Mouse (Mus musculus) CD4-positive helper T cell, adult 2 months (primary cell): ENCODE measurements around the gene Apoa5.
"Not testable (repeated sequence)": the region's sequence is repeated elsewhere in the genome, so short reads cannot be mapped to it uniquely, and the experiment has no call there.

Experiments
- DNase-seq: peaks from one replicate; pipeline ENCODE4 v3.0.0-alpha.2; 2012; ENCODE audit warnings: low read depth, missing footprints, low spot score

Gene Apoa5

DNA sequence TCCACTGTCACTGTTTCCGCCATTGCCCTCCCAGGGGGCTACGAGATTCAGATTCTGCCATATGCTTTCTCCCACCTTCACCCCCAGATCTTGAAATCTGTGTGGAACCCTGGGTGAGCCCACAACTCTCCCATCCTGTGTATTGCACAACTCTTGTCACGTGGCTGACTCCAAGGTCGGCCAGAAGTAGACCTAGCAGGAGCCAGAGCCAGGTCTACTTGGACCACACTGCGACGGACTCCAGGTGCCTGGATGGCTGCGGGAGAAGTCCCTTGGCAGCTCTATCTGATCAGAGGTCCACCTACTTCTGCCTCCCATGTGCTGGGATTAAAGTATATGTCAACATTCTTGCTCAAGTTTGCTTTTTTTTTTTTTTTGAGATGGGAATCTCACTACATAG is 7.3 kb upstream of the Apoa5 start:
- no peak for DNase-seq

DNA sequence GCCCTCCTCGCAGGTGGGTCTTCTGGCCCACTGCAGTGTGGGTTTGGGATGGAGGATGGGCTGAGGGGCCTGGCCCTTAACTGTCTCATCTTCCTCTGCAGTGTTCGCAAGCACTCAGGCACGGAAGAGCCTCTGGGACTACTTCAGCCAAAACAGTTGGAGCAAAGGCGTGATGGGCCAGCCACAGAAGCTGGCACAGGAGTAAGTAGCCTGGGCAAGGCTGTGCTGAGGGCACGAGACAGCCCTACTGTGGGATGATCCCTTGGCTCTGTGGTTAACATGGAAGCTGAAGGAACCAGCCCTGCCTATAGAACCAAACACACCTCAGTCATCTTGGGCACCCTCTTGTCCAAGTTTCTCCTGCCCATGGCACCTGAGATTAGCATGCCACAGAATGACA is 692 bp downstream of the Apoa5 start:
- DNase-seq, result no peak

DNA sequence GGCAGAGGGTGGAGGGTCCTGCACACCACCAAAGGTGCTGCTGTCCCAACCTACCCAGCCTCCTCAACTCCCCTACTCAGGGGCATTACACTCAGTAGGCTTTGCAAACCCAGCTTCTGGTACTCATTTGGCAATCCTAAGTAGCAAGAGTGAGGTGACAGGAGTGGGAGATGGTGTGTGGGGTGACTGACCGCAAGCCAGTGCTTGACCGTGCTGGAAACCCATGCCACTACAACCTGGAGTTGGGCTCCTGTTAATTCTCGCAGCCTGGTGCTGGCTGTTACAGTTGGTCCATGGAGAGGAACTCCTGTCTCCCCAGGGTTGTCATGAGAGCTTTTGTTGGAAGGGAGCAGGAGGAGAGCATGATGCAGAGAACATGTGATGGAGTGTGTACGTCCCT is 2.3 kb downstream of the Apoa5 start:
- DNase-seq, result no peak

DNA sequence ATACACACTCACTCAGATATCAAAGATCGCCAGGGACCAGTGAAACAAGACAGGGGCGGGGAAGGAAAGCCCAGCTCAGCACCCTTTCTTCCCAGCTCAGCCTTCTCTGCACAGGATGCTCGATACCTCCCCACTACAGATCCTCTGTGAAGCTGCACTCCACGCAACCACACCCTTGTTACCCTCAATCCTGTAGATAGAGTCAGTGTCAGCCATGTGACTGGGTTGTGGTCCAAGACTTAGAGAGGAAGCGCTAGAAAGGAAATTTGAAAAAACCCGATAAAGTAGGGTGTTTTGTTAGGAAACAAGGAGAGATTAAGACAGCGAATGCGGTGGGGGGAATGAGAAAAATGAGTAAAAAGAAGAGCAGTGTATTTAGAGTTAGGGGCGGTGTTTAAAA is 3.6 kb downstream of the Apoa5 start:
- peak; percentile 83 for DNase-seq

DNA sequence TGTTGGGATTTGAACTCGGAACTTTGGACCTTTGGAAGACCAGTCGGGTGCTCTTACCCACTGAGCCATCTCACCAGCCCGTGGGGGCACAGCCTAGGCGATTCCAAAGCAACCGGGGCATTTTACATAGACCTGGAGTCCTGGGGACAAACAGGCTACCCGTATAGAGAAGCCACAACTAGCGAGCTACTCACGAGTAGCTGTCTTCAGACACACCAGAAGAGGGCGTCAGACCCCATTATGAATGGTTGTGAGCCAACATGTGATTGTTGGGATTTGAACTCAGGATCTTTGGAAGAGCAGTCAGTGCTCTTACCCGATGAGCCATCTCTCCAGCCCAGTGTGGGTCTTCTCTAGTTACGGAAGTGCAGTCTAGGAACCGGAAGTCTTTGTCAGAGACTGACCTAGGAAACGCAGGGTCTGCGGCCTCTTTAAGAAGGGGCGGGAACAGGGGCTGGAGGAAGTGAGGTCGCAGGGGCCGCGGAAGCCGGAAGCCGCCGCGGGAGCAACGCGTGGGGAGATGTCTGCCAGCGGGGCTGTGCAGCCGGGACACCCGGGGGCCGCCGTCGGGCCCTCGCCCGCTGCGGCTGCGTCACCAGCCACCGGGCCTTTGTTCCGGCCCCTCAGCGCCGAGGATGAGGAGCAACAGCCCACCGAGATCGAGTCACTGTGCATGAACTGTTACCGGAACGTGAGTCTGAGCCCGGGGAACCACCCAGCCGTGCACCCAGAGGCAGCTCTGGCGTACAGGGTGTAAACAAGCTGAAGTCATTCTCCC is 4.4 kb downstream of the Apoa5 start, which contains the start of gene Zpr1:
Zpr1 (plus strand) TSS at position 388 of the 778 bp plus-strand sequence.
- DNase-seq, result peak; percentile 94

DNA sequence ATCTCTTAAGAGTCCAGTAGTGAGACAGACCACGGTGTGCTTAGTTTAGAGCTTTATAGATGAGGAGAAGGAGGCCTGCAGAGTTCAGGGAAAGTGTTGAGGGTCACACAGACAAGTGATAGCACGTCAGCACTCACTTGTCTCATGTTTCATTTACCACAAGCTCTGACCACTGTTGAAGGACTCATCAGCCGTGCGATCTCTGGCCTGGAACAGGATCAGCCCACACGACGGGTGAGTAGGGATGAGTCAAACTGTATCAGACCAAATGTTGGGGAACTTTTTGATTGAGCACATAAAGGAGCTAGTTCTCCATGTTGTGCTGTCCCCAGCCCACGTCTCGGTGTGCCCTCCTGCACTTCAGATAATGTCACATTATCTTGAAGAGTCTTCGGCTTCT is 6.1 kb downstream of the Apoa5 start:
- no peak for DNase-seq

DNA sequence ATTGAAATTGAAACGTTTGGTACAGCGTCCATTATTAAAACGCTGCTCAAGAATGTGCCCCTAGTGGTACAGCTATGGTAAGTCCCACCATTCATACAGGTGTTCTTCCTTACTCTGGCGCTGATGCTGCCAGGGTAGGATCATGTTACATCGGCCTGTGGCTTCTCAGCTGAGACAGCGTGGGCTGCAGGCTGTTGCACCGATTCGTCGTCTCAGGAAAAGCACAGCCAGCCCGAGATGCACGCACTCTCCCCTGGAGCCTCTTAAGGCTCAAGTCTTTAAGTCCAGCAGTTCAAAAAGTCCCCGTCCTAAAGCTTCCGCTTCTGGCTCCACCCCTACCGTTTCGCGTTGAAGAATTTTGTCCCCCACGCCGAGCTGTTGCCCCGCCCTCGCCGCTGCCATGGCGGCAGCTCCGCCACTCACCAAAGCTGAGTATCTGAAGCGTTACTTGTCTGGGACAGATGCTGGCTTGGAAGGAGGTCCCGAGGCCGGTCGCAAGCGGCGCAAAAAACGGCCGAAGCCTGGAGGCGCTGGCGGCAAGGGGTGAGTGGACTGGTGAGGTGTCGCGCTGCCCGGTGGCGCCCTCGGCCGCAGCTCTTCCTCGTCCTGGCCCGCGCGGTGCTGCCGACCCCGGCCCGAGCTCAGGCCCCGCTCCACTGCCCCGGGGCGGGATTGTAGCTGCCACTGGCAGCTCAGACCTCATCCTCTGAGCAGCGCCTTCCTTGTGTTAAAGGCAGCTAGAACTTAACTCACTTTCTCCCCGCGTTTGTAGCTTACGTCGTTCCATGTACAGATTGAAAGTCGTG is 14.4 kb downstream of the Apoa5 start, which contains the start of gene Bud13:
Bud13 (plus strand) TSS at position 378 of the 806 bp plus-strand sequence.
- peak; percentile 94 for DNase-seq

DNA sequence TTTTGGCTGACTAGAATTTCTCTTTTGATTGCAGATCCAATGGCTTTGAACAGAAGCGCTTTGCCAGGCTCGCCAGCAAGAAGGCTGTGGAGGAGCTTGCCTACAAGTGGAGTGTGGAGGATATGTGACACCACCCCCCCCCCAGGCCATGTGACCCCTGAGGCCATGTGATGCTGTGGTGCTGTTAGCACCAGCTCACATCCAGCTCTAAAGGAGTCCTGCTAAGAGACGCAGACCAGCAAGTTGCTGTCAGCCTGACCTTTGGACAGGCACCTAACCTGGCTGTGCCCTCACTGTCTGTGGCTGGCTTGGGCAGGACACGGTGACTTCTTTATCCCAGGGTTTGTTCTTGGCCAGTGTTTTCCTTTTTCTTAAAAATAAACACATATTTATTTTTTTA is 29.9 kb downstream of the Apoa5 start:
- no peak for DNase-seq

DNA sequence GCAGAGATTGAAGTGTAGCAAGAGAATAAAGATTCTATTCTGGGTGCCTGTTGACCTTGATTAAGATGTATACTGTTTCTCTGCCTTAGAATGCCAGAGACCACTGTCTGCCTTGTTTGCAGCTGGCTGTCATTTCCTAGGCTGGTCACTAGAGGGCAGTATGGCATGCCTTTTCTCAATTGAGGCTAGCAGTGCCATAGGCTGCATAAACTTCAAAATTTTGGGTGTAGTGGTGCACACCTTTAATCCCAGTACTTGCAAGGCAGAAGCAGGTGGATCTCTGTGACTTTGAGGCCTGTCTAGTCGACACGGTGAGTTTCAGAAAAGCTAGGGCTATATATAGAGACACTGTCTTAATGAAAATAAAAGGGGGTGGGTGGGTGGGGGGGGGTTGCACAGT is 33.7 kb downstream of the Apoa5 start:
- DNase-seq, result peak; percentile 51

DNA sequence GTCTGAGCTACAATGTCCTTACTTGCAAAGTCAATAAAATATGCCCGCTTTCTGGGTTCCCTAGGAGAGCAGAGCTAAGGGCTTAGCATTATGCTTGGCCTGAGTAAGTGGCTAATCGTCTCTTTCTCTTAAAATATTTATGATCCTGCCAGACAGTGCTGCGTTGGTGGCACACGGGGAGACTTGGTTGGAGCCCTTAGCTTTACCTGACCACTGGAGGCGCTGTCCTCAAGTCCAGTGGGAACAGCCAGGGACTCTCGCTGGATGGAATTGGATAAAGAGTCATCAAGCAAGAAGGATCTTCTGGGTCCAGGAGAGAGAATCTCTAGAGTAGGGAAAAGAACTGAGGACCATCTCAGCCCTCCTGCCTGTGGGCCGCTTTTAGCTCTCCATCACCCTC is 40.7 kb downstream of the Apoa5 start:
- DNase-seq, result no peak

DNA sequence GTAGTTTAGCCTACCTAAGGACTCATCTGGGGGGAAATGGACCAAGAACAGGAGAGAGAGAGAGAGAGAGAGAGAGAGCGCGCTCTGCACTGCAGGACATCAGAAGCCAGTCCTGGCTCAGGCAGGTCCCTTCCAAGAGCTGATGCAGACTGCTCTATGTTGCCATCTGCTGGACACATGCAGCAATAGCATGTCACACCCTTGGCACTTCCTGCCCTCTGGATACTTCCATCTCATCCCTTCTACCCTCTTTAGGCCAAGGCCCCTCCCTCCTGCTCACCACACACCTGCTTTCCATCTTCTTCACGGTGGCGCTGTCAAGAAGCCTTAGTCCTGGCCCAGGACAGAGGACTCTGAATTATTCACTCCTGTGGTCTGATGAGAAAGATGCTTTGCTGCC is 46.1 kb downstream of the Apoa5 start:
- DNase-seq, result peak; percentile 70

DNA sequence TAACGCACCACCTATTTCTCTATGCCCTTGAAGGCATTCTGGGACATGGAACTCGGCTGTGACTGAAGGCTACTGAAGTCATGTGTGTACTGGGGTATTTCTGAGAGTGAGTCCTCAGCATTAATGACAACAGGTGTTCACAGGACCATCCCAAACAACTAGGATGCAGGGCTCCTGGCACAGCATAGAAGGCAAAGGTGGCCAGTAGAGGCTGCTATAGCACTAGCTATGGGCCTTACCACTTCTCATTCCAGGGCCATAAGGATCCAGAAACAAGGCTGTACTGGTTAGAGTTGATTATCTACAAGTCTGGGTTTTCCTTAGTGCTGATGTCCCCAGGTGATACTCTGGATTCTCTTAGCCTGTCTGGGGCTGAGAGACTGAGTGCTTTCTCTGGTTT is 46.5 kb downstream of the Apoa5 start:
- DNase-seq, result no peak

DNA sequence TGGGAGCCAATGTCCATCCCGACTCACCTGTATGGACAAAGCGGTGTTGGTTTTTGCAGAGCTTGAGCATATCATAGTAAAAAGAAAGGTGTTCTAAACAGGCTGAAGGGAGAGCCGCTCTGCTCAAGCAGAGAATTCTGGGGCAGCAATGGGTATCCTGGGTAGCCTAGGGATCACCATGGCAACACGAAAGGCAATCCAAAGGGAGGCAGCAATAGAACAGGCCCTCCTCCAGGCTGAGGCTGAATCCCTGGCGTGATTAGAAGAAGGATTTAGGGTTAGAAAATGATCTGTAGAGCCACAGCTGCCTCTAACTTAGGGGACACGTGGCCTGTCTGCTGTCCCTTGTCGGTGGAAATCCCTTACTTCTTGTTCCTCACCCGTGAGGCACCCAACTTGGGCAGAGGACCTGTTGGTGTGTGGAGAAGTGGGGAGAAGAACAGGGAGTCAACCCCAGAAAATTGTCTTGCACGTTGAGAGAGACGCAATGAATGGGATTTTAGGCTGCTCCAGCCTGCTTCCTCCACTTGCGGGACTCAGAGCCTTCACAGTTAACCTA is 47.5 kb downstream of the Apoa5 start:
- no peak for DNase-seq

DNA sequence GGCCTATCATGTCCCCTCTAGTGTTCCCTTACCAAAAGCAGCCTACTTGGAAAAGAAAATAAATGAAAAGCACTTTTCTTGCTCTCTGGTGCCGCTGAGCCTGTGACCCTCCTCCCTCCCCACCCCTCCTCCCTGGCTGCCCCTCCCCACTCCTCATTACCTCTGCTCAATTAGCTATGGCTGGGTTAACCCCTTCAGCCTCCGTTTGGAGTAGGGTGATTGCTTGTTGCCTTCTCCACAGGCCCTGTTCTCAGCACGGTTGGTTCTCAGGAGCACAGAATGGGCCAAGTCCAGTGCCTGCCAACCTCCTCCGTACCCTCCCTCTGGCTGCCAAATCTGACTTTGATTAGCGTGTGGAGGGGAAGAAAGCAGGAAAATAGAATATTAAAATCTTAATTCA is 48.0 kb downstream of the Apoa5 start:
- DNase-seq, result no peak

DNA sequence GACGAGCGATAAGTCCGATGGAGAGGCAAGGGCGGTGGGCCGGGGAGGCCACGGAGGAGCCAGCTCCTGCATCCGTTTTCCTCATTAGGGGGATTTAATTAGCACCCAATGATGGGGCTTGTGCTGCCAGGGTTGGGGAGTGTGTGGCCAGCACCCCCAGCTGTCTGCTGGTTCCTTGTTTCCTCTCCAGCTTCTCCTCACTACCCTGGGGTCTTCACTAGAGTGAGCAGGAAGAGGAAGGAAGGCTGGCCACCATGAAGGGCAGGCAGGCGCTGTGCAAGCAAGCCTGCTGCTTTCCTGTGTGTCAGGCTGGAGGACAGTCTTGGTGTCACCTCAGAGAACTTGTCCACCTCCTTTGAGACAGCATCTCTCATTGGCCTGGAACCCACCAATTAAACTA is 48.5 kb downstream of the Apoa5 start:
- DNase-seq, result no peak

DNA sequence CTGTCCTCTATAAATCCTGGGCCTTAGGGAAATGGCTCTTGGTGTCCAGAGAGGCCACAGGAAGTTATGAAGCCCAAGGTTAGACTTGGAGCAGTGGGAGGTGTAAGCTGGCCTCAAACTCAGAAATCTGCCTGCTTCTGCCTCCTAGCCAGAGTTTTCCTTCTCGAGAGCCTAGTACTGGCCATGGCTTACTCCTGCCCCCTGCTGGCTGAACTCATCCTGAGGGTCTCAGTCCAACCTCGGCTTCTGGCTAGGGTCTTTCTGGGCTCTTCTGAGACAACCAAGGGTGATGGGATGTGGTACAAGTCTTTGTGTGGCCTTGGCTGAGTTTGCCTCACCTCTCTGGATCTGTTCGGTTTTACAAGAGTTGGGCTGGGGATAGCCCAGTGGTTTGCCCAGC is 49.5 kb downstream of the Apoa5 start:
- no peak for DNase-seq

DNA sequence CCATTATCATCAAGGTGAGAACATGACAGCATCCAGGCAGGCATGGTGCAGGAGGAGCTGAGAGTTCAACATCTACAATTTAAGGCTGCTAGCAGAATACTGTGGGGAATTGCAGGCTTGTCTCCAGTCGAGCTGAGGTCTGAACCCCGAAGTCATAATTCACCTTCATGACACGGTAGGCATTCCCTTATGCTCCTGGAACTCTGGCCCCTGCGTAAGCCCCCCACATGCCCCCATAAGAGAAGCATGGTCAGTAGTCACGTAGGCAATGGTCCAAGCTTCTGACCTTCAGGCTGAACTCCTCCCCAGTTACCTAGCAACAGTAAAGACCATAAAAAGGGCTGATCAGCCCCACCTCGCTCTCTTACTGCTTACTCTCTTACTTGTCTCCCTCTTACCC is 51.5 kb downstream of the Apoa5 start, which contains the start of gene 4931429L15Rik:
4931429L15Rik (minus strand) TSS at position 101 of the 400 bp plus-strand sequence.
- not testable (repeated sequence) for DNase-seq

DNA sequence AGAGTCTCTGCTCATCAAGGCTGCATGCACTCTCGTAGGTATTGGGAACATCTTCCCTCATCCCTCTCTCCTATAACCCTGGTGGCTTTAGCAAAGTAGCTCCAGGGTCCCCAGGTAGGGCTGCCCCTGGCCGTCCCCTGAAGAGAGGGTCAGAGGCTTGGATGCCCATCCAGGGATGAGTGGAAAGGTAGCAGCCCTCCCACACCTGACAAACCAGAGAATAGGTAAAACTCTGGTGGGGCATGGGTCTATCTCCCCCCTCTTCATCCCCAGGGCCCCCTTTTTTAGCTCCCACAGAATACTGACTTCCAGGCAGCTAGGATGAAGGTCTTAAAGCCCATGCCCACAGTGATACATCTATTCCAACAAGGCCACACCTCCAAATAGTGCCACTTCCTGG is 52.0 kb downstream of the Apoa5 start:
- DNase-seq, result no peak
